Mouse (Mus musculus) kidney, embryonic 16.5 days (tissue): ENCODE results near the gene Thpo. TPM values are rescaled to one million over a fixed set of nuclear protein-coding genes. Genes with fewer than 3 reads are reported as not detected.
A peak's percentile ranks its signal among the peaks of the same experiment; 100 is the strongest.

ENCODE experiments used
- ATAC-seq: fragments of 200-750 bp; cut with Nextera tagmentation; 2 replicates; pipeline ENCODE4 v1.8.0; 2017; ENCODE audit warnings: moderate TSS enrichment; ENCODE audit not compliant: low FRiP score, low TSS enrichment
- H3K27ac ChIP-seq: fragments of 300-500 bp; sonication (generic); 2 replicates; pipeline ENCODE4 v1.5.1; 2014; ENCODE audit warnings: low read length
- H3K27me3 ChIP-seq: fragments of 300-500 bp; sonication (generic); 2 replicates; pipeline ENCODE4 v1.6.1; 2014; ENCODE audit warnings: low read length, control low read depth, mixed read lengths; ENCODE audit not compliant: insufficient read depth
- H3K36me3 ChIP-seq: fragments of 300-500 bp; sonication (generic); 2 replicates; pipeline ENCODE4 v1.6.1; 2014; ENCODE audit warnings: low read length, control low read depth, mixed read lengths; ENCODE audit not compliant: insufficient read depth
- H3K4me1 ChIP-seq: fragments of 300-500 bp; sonication (generic); 2 replicates; pipeline ENCODE4 v1.6.1; 2014; ENCODE audit warnings: low read length, control low read depth, mixed read lengths; ENCODE audit not compliant: insufficient read depth
- H3K4me2 ChIP-seq: fragments of 300-500 bp; sonication (generic); replicated peaks from 2 replicates; pipeline ENCODE4 v1.6.1; 2014; ENCODE audit warnings: low read depth, low read length
- H3K4me3 ChIP-seq: fragments of 300-500 bp; sonication (generic); 2 replicates; pipeline ENCODE4 v1.5.1; 2014; ENCODE audit warnings: mild to moderate bottlenecking, low read length
- H3K9ac ChIP-seq: fragments of 300-500 bp; sonication (generic); replicated peaks from 2 replicates; pipeline ENCODE4 v1.6.1; 2014; ENCODE audit warnings: low read length
- H3K9me3 ChIP-seq: fragments of 300-500 bp; sonication (generic); 2 replicates; pipeline ENCODE4 v1.6.1; 2016; ENCODE audit warnings: low read length, control low read depth
- WGBS: fragments of 180-500 bp; shearing (Covaris S2); extraction: QIAGEN DNeasy Blood & Tissue Kit; methylation state at CpG from one replicate; pipeline ENCODE4 v1.1.7; 2014; 5-methylcytosine and 5-hydroxymethylcytosine counted together
- polyA plus RNA-seq: library from polyadenylated mRNA; unstranded; fragments of >200 nt; fragmentation: Nextera tagmentation; extraction: Ambion mirVana; gene quantifications from 2 replicates; pipeline ENCODE4 v1.2.1, GENCODE M21; 2015

Thpo gene
- polyA plus RNA-seq, 1 experiment from 2014 or later = 1.2 TPM

DNA sequence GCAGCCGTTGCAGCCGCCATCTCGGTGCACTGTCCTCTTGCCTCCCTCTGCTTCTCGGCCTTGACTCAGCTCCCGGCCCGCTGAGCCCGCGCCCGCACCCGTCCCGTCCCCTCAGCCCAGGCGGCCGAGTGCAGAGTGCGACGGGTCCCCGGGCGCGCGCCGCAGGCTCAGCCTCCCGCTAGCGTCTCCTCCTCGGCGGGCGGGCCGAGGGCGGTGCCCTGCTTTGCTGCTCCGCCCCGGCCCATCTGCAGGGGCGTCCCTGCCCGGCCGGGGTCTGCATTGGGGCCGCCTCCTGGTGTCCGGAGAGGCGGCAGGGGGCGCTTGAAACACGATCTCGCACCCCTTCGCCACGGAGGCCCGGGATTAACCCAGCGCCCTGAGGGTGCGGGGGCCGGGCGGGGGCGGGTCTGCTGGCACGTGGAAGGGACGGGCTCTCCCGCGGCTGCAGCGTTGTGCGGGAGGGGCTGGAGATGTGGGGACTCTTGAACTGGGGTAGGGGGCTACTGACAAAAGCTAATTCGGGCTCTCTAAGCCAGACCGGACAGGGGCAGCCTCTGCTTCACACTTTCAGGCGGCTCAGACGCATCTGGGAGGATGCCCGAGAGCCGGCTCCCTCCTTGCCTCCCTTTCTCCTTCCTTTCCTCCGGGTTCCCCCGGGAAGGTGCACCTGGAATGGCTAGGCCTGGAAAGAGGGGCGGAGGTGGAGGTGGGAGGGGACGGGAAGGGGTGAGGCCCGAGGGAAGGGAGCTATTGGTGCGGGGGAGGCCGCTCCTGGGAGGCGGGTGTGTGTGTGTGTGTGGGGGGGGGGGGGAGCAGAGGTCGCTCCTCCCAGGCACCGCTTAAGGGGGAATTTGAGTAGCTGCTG is 18.1 kb downstream of the Thpo start:
- ATAC-seq = peak; percentile 87
- Histone ChIP-seq H3K9me3 (no peaks in the 10 kb centered on the region), H3K36me3 (peaks cover 27% of the 10 kb centered on the region), H3K27me3 (no peaks in the 10 kb centered on the region), H3K9ac (peak overlapping the region; percentile 81), H3K27ac (peak overlapping the region; percentile 98), H3K4me3 (peak overlapping the region; percentile 63), H3K4me2 (peak overlapping the region; percentile 90), H3K4me1 (peaks cover 21% of the 10 kb centered on the region)
- 0% methylated on average over 58 of the region's 68 CpGs for WGBS

- Histone ChIP-seq H3K4me2 (peak overlapping the region; percentile 90), H3K9me3 (no peaks in the 10 kb centered on the region), H3K4me3 (peak overlapping the region; percentile 63), H3K4me1 (peaks cover 21% of the 10 kb centered on the region), H3K9ac (peak overlapping the region; percentile 81), H3K36me3 (peaks cover 31% of the 10 kb centered on the region), H3K27ac (peak overlapping the region; percentile 98), H3K27me3 (no peaks in the 10 kb centered on the region)
- ATAC-seq = no peak
- WGBS = 1% methylated on average over 12 of the region's 12 CpGs
Observed at GRCm38 (mm10) chr16:20715566-20715965, 18.7 kb downstream of the Thpo start.

- peak overlapping the region; percentile 98; the same call in 1 of the 2 replicates for H3K27ac ChIP-seq
- H3K4me2 ChIP-seq = peak overlapping the region; percentile 90
- H3K4me3 ChIP-seq = peak overlapping the region; percentile 63
- WGBS = 43% methylated on average over 2 of the region's 2 CpGs
- peaks cover 21% of the 10 kb centered on the region for H3K4me1 ChIP-seq
- H3K9me3 ChIP-seq = no peaks in the 10 kb centered on the region
- ATAC-seq = no peak
- H3K27me3 ChIP-seq = no peaks in the 10 kb centered on the region
- peak overlapping the region; percentile 81 for H3K9ac ChIP-seq
- peaks cover 27% of the 10 kb centered on the region for H3K36me3 ChIP-seq
Observed at GRCm38 (mm10) chr16:20715161-20715560, 19.1 kb downstream of the Thpo start.

DNA sequence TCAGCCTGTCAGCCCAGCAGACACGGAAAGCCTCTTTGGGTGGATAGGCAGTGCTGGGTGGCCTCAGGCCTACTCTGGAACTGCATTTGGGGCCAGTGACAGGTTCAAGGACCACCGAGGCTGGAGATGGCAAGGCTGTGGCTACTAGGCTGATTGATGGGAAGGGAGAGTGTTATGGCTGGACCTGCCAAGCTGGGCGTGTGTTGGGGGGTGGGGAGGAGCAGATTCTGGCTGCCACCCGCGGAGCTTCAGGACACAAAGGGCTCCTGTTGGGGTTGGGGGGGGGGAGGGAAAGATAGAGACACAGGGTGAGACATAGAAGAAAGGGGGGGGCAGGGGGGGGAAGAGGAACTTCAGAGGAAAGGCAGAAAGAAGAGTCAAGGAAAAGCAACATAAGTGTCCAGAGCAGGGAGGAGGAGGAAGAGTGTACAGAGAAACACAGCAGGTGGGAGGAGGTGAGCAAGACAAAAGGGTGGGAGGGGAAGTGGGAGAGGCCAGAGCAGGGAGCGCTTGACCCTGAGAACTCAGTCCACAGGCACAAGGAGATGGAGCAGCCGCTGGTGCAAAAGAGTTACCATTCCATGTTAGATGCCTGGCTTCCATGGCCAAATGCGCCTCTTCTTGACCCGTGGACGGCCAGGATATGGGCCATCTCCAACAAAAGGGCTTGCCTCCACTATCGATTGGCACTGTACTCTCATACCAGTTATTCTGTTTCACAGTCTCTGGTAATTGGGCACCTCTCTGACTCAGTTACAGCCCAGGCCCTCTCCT is 19.8 kb downstream of the Thpo start:
- Histone ChIP-seq H3K9ac (peak overlapping the region; percentile 81), H3K9me3 (no peaks in the 10 kb centered on the region), H3K36me3 (peaks cover 23% of the 10 kb centered on the region), H3K27ac (no peak overlapping the region), H3K4me2 (peak overlapping the region; percentile 90), H3K4me1 (peaks cover 21% of the 10 kb centered on the region), H3K27me3 (no peaks in the 10 kb centered on the region), H3K4me3 (peak overlapping the region; percentile 63)
- 41% methylated on average over 8 of the region's 11 CpGs for WGBS
- ATAC-seq = no peak

DNA sequence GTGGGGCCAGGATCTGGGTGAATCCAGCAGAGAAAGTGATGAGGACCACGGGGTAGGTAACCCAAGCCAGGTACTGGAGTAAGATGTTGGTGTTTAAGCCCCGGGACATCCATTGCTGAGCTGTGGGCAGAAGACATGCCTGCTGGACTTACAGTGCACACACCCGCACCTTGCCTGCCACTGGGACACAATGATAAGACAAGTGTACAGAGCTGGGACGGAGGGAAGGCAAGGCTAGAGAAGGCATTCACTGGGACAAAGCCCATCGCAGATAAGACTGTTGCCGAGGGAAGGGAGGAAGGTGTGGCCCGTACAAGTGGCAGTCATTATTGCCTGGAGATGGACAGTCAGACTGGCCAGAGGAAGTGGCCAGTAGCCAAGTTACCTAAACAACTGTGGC is 21.4 kb downstream of the Thpo start:
- 94% methylated on average over 7 of the region's 7 CpGs for whole genome bisulfite sequencing
- H3K36me3 ChIP-seq = peaks cover 28% of the 10 kb centered on the region
- no peak overlapping the region for H3K4me2 ChIP-seq
- no peak overlapping the region for H3K27ac ChIP-seq
- no peaks in the 10 kb centered on the region for H3K9me3 ChIP-seq
- H3K27me3 ChIP-seq = no peaks in the 10 kb centered on the region
- no peak for ATAC-seq
- no peak overlapping the region for H3K4me3 ChIP-seq
- no peak overlapping the region for H3K9ac ChIP-seq
- H3K4me1 ChIP-seq = peaks cover 15% of the 10 kb centered on the region

DNA sequence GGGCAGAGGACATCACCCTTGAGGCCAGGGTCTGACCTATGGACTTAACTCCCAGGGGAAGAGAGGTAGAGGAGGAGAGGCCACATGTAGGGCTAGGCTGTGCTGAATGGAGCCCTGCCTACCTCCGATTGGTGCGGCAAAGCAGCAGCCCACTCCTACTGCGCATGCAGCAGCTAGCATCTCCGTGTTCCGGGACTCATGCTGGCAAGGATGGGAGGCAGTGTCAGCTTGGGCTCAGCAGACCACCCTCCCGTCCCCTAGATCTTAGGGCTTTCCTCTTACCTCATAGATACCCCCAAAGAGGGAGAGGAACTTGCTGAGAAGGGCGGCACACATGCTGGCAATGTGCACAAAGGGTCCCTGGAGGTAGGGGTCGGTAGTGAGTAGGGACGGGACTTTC is 22.1 kb downstream of the Thpo start:
- Histone ChIP-seq H3K36me3 (peaks cover 34% of the 10 kb centered on the region), H3K9me3 (no peaks in the 10 kb centered on the region), H3K4me1 (peaks cover 15% of the 10 kb centered on the region), H3K9ac (no peak overlapping the region), H3K27me3 (no peaks in the 10 kb centered on the region), H3K27ac (no peak overlapping the region), H3K4me2 (no peak overlapping the region), H3K4me3 (no peak overlapping the region)
- ATAC-seq = no peak
- 82% methylated on average over 9 of the region's 9 CpGs for WGBS

DNA sequence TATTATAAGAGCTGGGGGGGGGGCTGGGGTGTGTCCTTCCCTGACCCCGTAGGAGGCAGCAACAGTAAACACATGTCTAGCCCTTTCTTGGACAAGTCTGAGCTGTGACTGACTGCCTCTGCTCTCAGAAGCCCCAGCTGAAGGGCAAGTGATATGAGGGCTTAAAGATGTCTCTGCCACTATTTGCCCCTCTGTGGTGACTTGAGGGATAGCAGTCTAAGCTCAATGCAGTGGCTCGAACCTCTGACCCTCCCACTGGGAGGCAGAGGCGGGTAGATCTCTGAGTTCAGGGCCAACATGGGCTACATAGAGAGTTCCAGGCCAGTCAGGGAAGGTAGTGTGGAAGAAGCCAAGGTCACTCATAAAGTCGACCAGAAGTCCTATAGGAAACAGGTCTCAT is 23.5 kb downstream of the Thpo start:
- Histone ChIP-seq H3K9me3 (no peaks in the 10 kb centered on the region), H3K4me3 (no peak overlapping the region), H3K36me3 (peaks cover 37% of the 10 kb centered on the region), H3K27ac (no peak overlapping the region), H3K9ac (no peak overlapping the region), H3K4me1 (peaks cover 15% of the 10 kb centered on the region), H3K27me3 (no peaks in the 10 kb centered on the region), H3K4me2 (no peak overlapping the region)
- ATAC-seq = no peak
- WGBS = 85% methylated on average over 4 of the region's 4 CpGs

DNA sequence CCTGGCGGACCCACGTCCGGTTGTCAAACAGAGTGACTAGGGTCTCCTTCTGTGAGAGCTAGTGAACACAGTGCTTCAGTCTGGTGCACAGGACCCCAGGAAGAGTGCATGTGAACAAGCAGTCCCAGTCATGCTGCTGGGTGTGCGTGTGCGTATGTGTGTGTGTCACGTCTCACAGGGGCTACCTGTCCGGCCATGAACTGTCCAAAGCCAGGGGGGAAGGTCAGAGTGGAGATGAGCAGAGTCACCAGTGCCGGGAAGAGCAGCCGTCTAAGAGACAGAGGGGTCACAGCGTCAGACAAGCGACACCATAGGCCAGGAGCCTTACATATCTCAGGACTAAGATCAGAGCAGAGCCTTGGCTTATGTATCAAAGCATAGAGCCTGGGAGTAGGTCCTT is 23.9 kb downstream of the Thpo start:
- 87% methylated on average over 11 of the region's 11 CpGs for WGBS
- H3K4me2 ChIP-seq = no peak overlapping the region
- H3K9ac ChIP-seq = no peak overlapping the region
- no peak overlapping the region for H3K4me3 ChIP-seq
- peaks cover 38% of the 10 kb centered on the region for H3K36me3 ChIP-seq
- H3K9me3 ChIP-seq = no peaks in the 10 kb centered on the region
- H3K4me1 ChIP-seq = peaks cover 13% of the 10 kb centered on the region
- H3K27ac ChIP-seq = no peak overlapping the region
- no peaks in the 10 kb centered on the region for H3K27me3 ChIP-seq
- ATAC-seq = no peak

DNA sequence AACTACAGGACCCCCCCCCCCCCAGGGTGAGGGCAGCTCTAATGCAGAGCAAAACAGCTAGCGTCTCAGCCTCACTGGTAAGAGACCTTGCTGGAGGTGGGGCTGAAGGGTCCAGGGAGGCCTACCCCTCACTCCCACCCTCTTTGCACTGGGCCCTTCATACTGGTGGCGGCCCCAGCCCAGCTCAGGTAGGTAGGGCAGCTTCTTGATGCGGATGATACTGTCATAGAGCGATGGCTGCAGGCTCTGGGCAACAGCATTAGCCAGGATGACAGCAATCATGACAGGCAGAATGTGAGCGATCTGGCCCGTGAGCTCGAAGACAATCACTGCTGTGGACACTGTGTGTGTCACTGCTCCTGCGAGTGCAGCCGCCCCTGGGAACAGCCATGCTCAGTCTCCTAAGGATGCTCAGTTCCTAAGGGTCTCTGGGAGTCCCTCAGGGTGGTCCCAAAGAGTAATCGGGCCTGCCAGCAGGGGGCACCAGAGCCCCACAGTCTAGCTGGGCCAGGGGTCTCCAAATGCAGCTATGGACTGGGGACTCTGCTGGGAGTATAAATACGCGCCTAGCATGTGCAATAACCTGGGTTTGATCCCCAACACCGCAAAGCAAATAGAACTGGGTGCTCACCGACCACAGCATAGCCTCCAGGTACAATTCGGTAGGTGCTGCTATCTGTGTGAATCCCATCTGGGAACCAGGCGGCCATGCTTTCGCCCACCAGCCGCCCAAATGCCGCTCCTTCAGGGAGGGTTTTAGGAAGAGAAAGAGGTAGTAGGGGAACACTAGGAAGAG is 25.2 kb downstream of the Thpo start:
- H3K9ac ChIP-seq = no peak overlapping the region
- H3K27me3 ChIP-seq = no peaks in the 10 kb centered on the region
- peaks cover 2% of the 10 kb centered on the region; the same call in 1 of the 2 replicates for H3K4me1 ChIP-seq
- no peak overlapping the region for H3K4me3 ChIP-seq
- peak; percentile 17; the same call in 1 of the 2 replicates for ATAC-seq
- H3K27ac ChIP-seq = no peak overlapping the region
- WGBS = 75% methylated on average over 19 of the region's 19 CpGs
- H3K36me3 ChIP-seq = peaks cover 38% of the 10 kb centered on the region
- H3K4me2 ChIP-seq = no peak overlapping the region
- no peaks in the 10 kb centered on the region for H3K9me3 ChIP-seq
